Mouse (Mus musculus) c-Kit-positive CD71-negative TER-119-negative erythroid progenitor cells, embryonic 14.5 days (primary cell): ENCODE results near the gene Tbc1d10c.

Experiments
- DNase-seq: peaks from one replicate; pipeline ENCODE4 v3.0.0-alpha.2; 2013; ENCODE audit warnings: low read depth

Gene Tbc1d10c

GRCm38 (mm10) chr19:4190831-4191334 lies at the start of gene Tbc1d10c:
TSS of gene Tbc1d10c (minus strand) at chr19:4191284.
- DNase-seq = no peak

- DNase-seq = no peak
Observed at GRCm38 (mm10) chr19:4240247-4240668, 49.2 kb upstream of the Tbc1d10c start.

- no peak for DNase-seq
Observed at GRCm38 (mm10) chr19:4234548-4234947, 43.5 kb upstream of the Tbc1d10c start.

GRCm38 (mm10) chr19:4232651-4233050 lies 41.6 kb upstream of the Tbc1d10c start:
- no peak for DNase-seq

GRCm38 (mm10) chr19:4232186-4232572 lies 41.1 kb upstream of the Tbc1d10c start:
- no peak for DNase-seq

GRCm38 (mm10) chr19:4231253-4232185 lies 40.4 kb upstream of the Tbc1d10c start, which contains the start of gene Pold4:
TSS of gene Pold4 (plus strand) at chr19:4231899.
- peak; percentile 89 for DNase-seq

GRCm38 (mm10) chr19:4230415-4230814 lies 39.3 kb upstream of the Tbc1d10c start:
- no peak for DNase-seq

- DNase-seq = no peak
Observed at GRCm38 (mm10) chr19:4229451-4230076, 38.5 kb upstream of the Tbc1d10c start.

- DNase-seq = no peak
Observed at GRCm38 (mm10) chr19:4228891-4229290, 37.8 kb upstream of the Tbc1d10c start.

- peak; percentile 87 for DNase-seq
Observed at GRCm38 (mm10) chr19:4227894-4228678, 37.0 kb upstream of the Tbc1d10c start.

GRCm38 (mm10) chr19:4227446-4227845 lies 36.4 kb upstream of the Tbc1d10c start:
- no peak for DNase-seq

GRCm38 (mm10) chr19:4226779-4227178 lies 35.7 kb upstream of the Tbc1d10c start:
- no peak for DNase-seq

GRCm38 (mm10) chr19:4222165-4222564 lies 31.1 kb upstream of the Tbc1d10c start:
- no peak for DNase-seq

- no peak for DNase-seq
Observed at GRCm38 (mm10) chr19:4220957-4221743, 30.1 kb upstream of the Tbc1d10c start.

GRCm38 (mm10) chr19:4220416-4220815 lies 29.3 kb upstream of the Tbc1d10c start:
- no peak for DNase-seq

- DNase-seq = no peak
Observed at GRCm38 (mm10) chr19:4219943-4220342, 28.9 kb upstream of the Tbc1d10c start.

- no peak for DNase-seq
Observed at GRCm38 (mm10) chr19:4218784-4219183, 27.7 kb upstream of the Tbc1d10c start.

GRCm38 (mm10) chr19:4218293-4218692 lies 27.2 kb upstream of the Tbc1d10c start:
- DNase-seq = no peak

- no peak for DNase-seq
Observed at GRCm38 (mm10) chr19:4217855-4218254, 26.8 kb upstream of the Tbc1d10c start.

- no peak for DNase-seq
Observed at GRCm38 (mm10) chr19:4217140-4217539, 26.1 kb upstream of the Tbc1d10c start.

- DNase-seq = no peak
Observed at GRCm38 (mm10) chr19:4216041-4216685, 25.1 kb upstream of the Tbc1d10c start.
